ENCODE assay signal across 27 mouse cellular contexts in the genomic region with DNA sequence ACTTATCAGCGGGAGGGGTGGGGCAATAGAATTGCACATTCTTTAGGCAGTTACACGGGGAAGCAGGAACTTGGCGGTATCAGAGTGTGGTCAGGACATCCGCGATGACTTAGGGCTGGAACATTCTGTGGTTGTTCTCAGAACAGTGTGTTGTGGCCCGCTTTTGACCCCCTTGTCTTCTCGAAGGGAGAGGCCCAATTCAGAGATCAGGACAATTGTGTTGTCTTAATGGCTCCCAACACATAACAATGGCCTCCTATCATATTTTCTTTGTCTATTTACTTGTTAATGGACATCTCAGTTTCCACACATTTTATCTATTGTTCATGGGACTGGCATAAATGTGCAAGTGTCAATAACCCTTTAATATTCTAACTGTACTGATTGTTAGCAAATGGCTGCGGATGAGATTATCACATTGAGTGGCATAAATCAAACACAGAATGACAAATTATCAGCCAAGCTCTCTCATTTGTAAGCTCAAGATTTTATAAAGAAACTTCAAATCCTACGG. TPM values are rescaled to one million over a fixed set of nuclear protein-coding genes. Genes with fewer than 3 reads are reported as not detected.
"Had no signal": no experiment of that assay in that cellular context is flagged by ENCODE, and none has a peak within 500 bp of the region (broad histone marks: within the 10 kb centered on the region; RNA-seq: fewer than 3 reads in every experiment).

No protein-coding gene starts in this region.

- H3K36me3 ChIP-seq: lung, embryonic 15.5 days; midbrain, embryonic 13.5 days; midbrain, embryonic 15.5 days; neural tube, embryonic 12.5 days had no signal

- H3K9me3 ChIP-seq: lung, embryonic 15.5 days; midbrain, embryonic 13.5 days; midbrain, embryonic 15.5 days; neural tube, embryonic 12.5 days had no signal

- H3K4me1 ChIP-seq: lung, embryonic 15.5 days; megakaryocyte, embryonic 14.5 days; midbrain, embryonic 13.5 days; midbrain, embryonic 15.5 days; neural tube, embryonic 12.5 days had no signal

- H3K9ac ChIP-seq: liver, postnatal 0 days; lung, embryonic 15.5 days; midbrain, embryonic 13.5 days; midbrain, embryonic 15.5 days; neural tube, embryonic 12.5 days had no signal

- H3K27me3 ChIP-seq: lung, embryonic 15.5 days; megakaryocyte, embryonic 14.5 days; midbrain, embryonic 13.5 days; midbrain, embryonic 15.5 days; neural tube, embryonic 12.5 days had no signal

- H3K27ac ChIP-seq: lung, embryonic 15.5 days; macrophage; midbrain, embryonic 13.5 days; midbrain, embryonic 15.5 days; neural tube, embryonic 12.5 days had no signal

- H3K4me3 ChIP-seq: lung, embryonic 15.5 days; megakaryocyte, embryonic 14.5 days; midbrain, embryonic 13.5 days; midbrain, embryonic 15.5 days; neural tube, embryonic 12.5 days had no signal

- DNase-seq: liver, postnatal 0 days; lung, adult 2 months; lung, postnatal 14 days; lung, postnatal 36 days; right cerebral cortex, postnatal 25 days; right cerebral cortex, postnatal 4 days; spleen, adult 18-20 months; thymus, adult 18-20 months; thymus, postnatal 14 days; thymus, postnatal 36 days had no signal

RNA-seq across cellular contexts. Expression of gene Krtap31-2, which starts 1.7 kb away (rescaled TPM):
- total RNA-seq: megakaryocyte progenitor cell, adult 5-6 weeks; midbrain, postnatal 0 days; monocyte, adult 5-6 weeks; neutrophil, adult 5-6 weeks had no signal
- polyA plus RNA-seq: liver, postnatal 0 days; lung, adult 2 months; lung, embryonic 15.5 days; lung, postnatal 0 days; macrophage; midbrain, embryonic 11.5 days; midbrain, embryonic 13.5 days; midbrain, embryonic 15.5 days; midbrain, postnatal 0 days; neural tube, embryonic 12.5 days; neural tube, embryonic 14.5 days; small intestine, adult 2 months; stomach, embryonic 14.5 days; stomach, embryonic 16.5 days; thymus, postnatal 0 days had no signal

RNA-seq across cellular contexts. Expression of gene Krtap9-5, which starts 10.5 kb away (rescaled TPM):
- total RNA-seq: megakaryocyte progenitor cell, adult 5-6 weeks; midbrain, postnatal 0 days; monocyte, adult 5-6 weeks; neutrophil, adult 5-6 weeks had no signal
- polyA plus RNA-seq: liver, postnatal 0 days; lung, adult 2 months; lung, embryonic 15.5 days; lung, postnatal 0 days; macrophage; midbrain, embryonic 11.5 days; midbrain, embryonic 13.5 days; midbrain, embryonic 15.5 days; midbrain, postnatal 0 days; neural tube, embryonic 12.5 days; neural tube, embryonic 14.5 days; small intestine, adult 2 months; stomach, embryonic 14.5 days; stomach, embryonic 16.5 days; thymus, postnatal 0 days had no signal

RNA-seq across cellular contexts. Expression of gene Gm11565, which starts 23.3 kb away (rescaled TPM):
- total RNA-seq: megakaryocyte progenitor cell, adult 5-6 weeks; midbrain, postnatal 0 days; monocyte, adult 5-6 weeks; neutrophil, adult 5-6 weeks had no signal
- polyA plus RNA-seq: liver, postnatal 0 days; lung, adult 2 months; lung, embryonic 15.5 days; lung, postnatal 0 days; macrophage; midbrain, embryonic 11.5 days; midbrain, embryonic 13.5 days; midbrain, embryonic 15.5 days; midbrain, postnatal 0 days; neural tube, embryonic 12.5 days; neural tube, embryonic 14.5 days; small intestine, adult 2 months; stomach, embryonic 14.5 days; stomach, embryonic 16.5 days; thymus, postnatal 0 days had no signal

RNA-seq across cellular contexts. Expression of gene Krtap31-1, which starts 30.1 kb away (rescaled TPM):
- total RNA-seq: megakaryocyte progenitor cell, adult 5-6 weeks; midbrain, postnatal 0 days; monocyte, adult 5-6 weeks; neutrophil, adult 5-6 weeks had no signal
- polyA plus RNA-seq: liver, postnatal 0 days; lung, adult 2 months; lung, embryonic 15.5 days; lung, postnatal 0 days; macrophage; midbrain, embryonic 11.5 days; midbrain, embryonic 13.5 days; midbrain, embryonic 15.5 days; midbrain, postnatal 0 days; neural tube, embryonic 12.5 days; neural tube, embryonic 14.5 days; small intestine, adult 2 months; stomach, embryonic 14.5 days; stomach, embryonic 16.5 days; thymus, postnatal 0 days had no signal

RNA-seq across cellular contexts. Expression of gene Krtap29-1, which starts 41.0 kb away (rescaled TPM):
- total RNA-seq: megakaryocyte progenitor cell, adult 5-6 weeks; midbrain, postnatal 0 days; monocyte, adult 5-6 weeks; neutrophil, adult 5-6 weeks had no signal
- polyA plus RNA-seq: liver, postnatal 0 days; lung, adult 2 months; lung, embryonic 15.5 days; lung, postnatal 0 days; macrophage; midbrain, embryonic 11.5 days; midbrain, embryonic 13.5 days; midbrain, embryonic 15.5 days; midbrain, postnatal 0 days; neural tube, embryonic 12.5 days; neural tube, embryonic 14.5 days; small intestine, adult 2 months; stomach, embryonic 14.5 days; stomach, embryonic 16.5 days; thymus, postnatal 0 days had no signal
